In genomic region chr2:17861765-17862495, GRCm38 (mm10) we compare ENCODE assay signal across 9 mouse cellular contexts.
DNase-seq lines count a peak whose midpoint lies in the region; ATAC-seq and TF ChIP-seq lines count a peak whose summit lies in the region.
"Had no signal": no experiment of that assay in that cellular context is flagged by ENCODE, and none has a peak within 500 bp of the region (broad histone marks: within the 10 kb centered on the region; RNA-seq: fewer than 3 reads in every experiment).

No protein-coding gene starts in this region.

- ATAC-seq in heart, embryonic 12.5 days (ENCODE audit: insufficient number of reproducible peaks, low FRiP score), result no peak
- peak; percentile 55; the same call in 1 of the 2 replicates for ATAC-seq in forebrain, embryonic 15.5 days (replicated peaks)

- peaks cover 19% of the 10 kb centered on the region for H3K4me1 ChIP-seq in heart, embryonic 12.5 days (replicated peaks)
- peaks cover 2 to 26% of the 10 kb centered on the region in 2 experiments; a peak in 2 of 4 replicates for H3K4me1 ChIP-seq in CH12.LX (ENCODE audit: control insufficient read depth in 1 of 2, insufficient read depth in 2 of 2)
- peaks cover 17% of the 10 kb centered on the region for H3K4me1 ChIP-seq in forebrain, embryonic 15.5 days
- H3K4me1 ChIP-seq in midbrain, embryonic 10.5 days, result peaks cover 38% of the 10 kb centered on the region

- TF ChIP-seq POLR2A in CH12.LX (IDR thresholded peaks at IDR 0.05; ENCODE audit: low read depth, low read length), result no peak

- H3K27ac ChIP-seq in heart, embryonic 12.5 days (ENCODE audit: poor library complexity, severe bottlenecking), result no peak overlapping the region
- no peak overlapping the region for H3K27ac ChIP-seq in CH12.LX (ENCODE audit: insufficient read depth, low read depth)
- no peak overlapping the region for H3K27ac ChIP-seq in forebrain, embryonic 15.5 days (replicated peaks)
- no peak overlapping the region for H3K27ac ChIP-seq in midbrain, embryonic 10.5 days (replicated peaks)

- no peaks in the 10 kb centered on the region for H3K79me2 ChIP-seq in CH12.LX (replicated peaks; ENCODE audit: control insufficient read depth, extremely low read depth, insufficient read depth, poor library complexity, severe bottlenecking)

- dilution Hi-C loops in CH12.LX (cut with MboI; ENCODE audit: extremely low pct_ligation_motif_present, extremely low pct_unique_long_range_greater_than_20kb, low sequenced_read_pairs), result no loop called here

- peak overlapping the region; percentile 62 for H3K4me2 ChIP-seq in heart, embryonic 12.5 days
- H3K4me2 ChIP-seq in CH12.LX (ENCODE audit: insufficient read depth, low read depth, poor library complexity, severe bottlenecking), result peak overlapping the region; percentile 69
- H3K4me2 ChIP-seq in forebrain, embryonic 15.5 days (replicated peaks), result peak overlapping the region; percentile 37

- no peak for TF ChIP-seq EP300 in CH12.LX (IDR thresholded peaks at IDR 0.05; ENCODE audit: low read length)

- no peak for TF ChIP-seq CTCF in CH12.LX (conservative IDR thresholded peaks at IDR 0.05 in 1 of 2, IDR thresholded peaks at IDR 0.05 in 1 of 2; ENCODE audit: low read depth in 2 of 2, low read length in 2 of 2)

- H3K27me3 ChIP-seq in heart, embryonic 12.5 days (replicated peaks), result peaks cover 5% of the 10 kb centered on the region; the same call in 1 of the 2 replicates
- H3K27me3 ChIP-seq in CH12.LX (replicated peaks), result no peaks in the 10 kb centered on the region
- no peaks in the 10 kb centered on the region for H3K27me3 ChIP-seq in forebrain, embryonic 15.5 days
- H3K27me3 ChIP-seq in midbrain, embryonic 10.5 days (ENCODE audit: low read depth, poor library complexity, severe bottlenecking), result peaks cover 25% of the 10 kb centered on the region

- H3K9ac ChIP-seq in heart, embryonic 12.5 days, result no peak overlapping the region
- H3K9ac ChIP-seq in CH12.LX (ENCODE audit: insufficient read depth, low read depth), result no peak overlapping the region; the same call in 1 of the 2 replicates
- no peak overlapping the region; the same call in 1 of the 2 replicates for H3K9ac ChIP-seq in forebrain, embryonic 15.5 days (replicated peaks)

- TF ChIP-seq RAD21 in CH12.LX (IDR thresholded peaks at IDR 0.05; ENCODE audit: low read depth, low read length), result no peak

- intact Hi-C loops in heart, postnatal 36 days (cut with DNase I), result no loop called here

- WGBS in heart, embryonic 12.5 days, result 8% methylated on average over 10 of the region's 10 CpGs
- 13% methylated on average over 10 of the region's 10 CpGs for WGBS in forebrain, embryonic 15.5 days
- 14% methylated on average over 10 of the region's 10 CpGs for WGBS in midbrain, embryonic 10.5 days

- H3K4me3 ChIP-seq in heart, embryonic 12.5 days, result peak overlapping the region; percentile 37
- peak overlapping the region in 1 of 3 experiments; percentile 13 for H3K4me3 ChIP-seq in CH12.LX (replicated peaks in 1 of 3; ENCODE audit: low read depth in 2 of 3, low read length in 2 of 3, poor library complexity in 1 of 3)
- H3K4me3 ChIP-seq in forebrain, embryonic 15.5 days, result peak overlapping the region; percentile 21
- peak overlapping the region; percentile 38 for H3K4me3 ChIP-seq in midbrain, embryonic 10.5 days

- H3K36me3 ChIP-seq in heart, embryonic 12.5 days, result no peaks in the 10 kb centered on the region
- H3K36me3 ChIP-seq in CH12.LX (replicated peaks in 1 of 2; ENCODE audit: control insufficient read depth in 1 of 2, insufficient read depth in 1 of 2, low read length in 1 of 2), result no peaks in the 10 kb centered on the region
- no peaks in the 10 kb centered on the region for H3K36me3 ChIP-seq in forebrain, embryonic 15.5 days
- no peaks in the 10 kb centered on the region for H3K36me3 ChIP-seq in midbrain, embryonic 10.5 days

- in situ Hi-C loops in CH12.LX (cut with MboI; ENCODE audit: low pct_ligation_motif_present, low pct_unique_long_range_greater_than_20kb, low sequenced_read_pairs), result no loop called here

- no peaks in the 10 kb centered on the region for H3K9me3 ChIP-seq in heart, embryonic 12.5 days (replicated peaks)
- no peaks in the 10 kb centered on the region for H3K9me3 ChIP-seq in CH12.LX (replicated peaks; ENCODE audit: low read length)
- no peaks in the 10 kb centered on the region for H3K9me3 ChIP-seq in forebrain, embryonic 15.5 days
- H3K9me3 ChIP-seq in midbrain, embryonic 10.5 days (replicated peaks), result no peaks in the 10 kb centered on the region

- DNase-seq in heart, postnatal 36 days, result no peak
- peak; percentile 11 for DNase-seq in CH12.LX (ENCODE audit: extremely low read depth)
- peak; percentile 36 for DNase-seq in midbrain, embryonic 10.5 days (ENCODE audit: low spot score)
- no peak for DNase-seq in left cerebral cortex, adult 8-10 months (ENCODE audit: low spot score in 2 of 2)
- DNase-seq in right cerebral cortex, postnatal 4 days, result no peak
- DNase-seq in layer of hippocampus, adult 18-20 months (ENCODE audit: low spot score in 2 of 2), result no peak
- DNase-seq: lung, postnatal 10 days had no signal

TF ChIP-seq in CH12.LX, 34 proteins besides CTCF, POLR2A, EP300 and RAD21:
- TF ChIP-seq ZMIZ1 (IDR thresholded peaks at IDR 0.05; ENCODE audit: low read depth, low read length), result no peak
- TF ChIP-seq MAFK (IDR thresholded peaks at IDR 0.05; ENCODE audit: insufficient replicate concordance, low read length), result no peak
- no peak for TF ChIP-seq E2F4 (IDR thresholded peaks at IDR 0.05; ENCODE audit: insufficient replicate concordance, low read depth, low read length)
- TF ChIP-seq BHLHE40 (IDR thresholded peaks at IDR 0.05; ENCODE audit: low read depth, low read length), result peak; percentile 67
- TF ChIP-seq ZNF384 (IDR thresholded peaks at IDR 0.05; ENCODE audit: low read depth, low read length), result no peak
- no peak for TF ChIP-seq MYC (IDR thresholded peaks at IDR 0.05; ENCODE audit: low read depth, low read length)
- no peak for TF ChIP-seq ELF1 (IDR thresholded peaks at IDR 0.05; ENCODE audit: low read depth, low read length)
- no peak for TF ChIP-seq KAT2A (IDR thresholded peaks at IDR 0.05; ENCODE audit: insufficient replicate concordance, low read length)
- 0 out of 2 replicates have a peak, but pooled peaks have one; percentile 41 for TF ChIP-seq MAX (IDR thresholded peaks at IDR 0.05; ENCODE audit: low read length)

Comparison
In these comparisons a context has a peak if more than half of its experiments do, and no peak if none do; other contexts are left out.
1. DNase-seq: peak in CH12.LX (single experiment) and midbrain, embryonic 10.5 days (single experiment); none in heart, postnatal 36 days (0 of 2), left cerebral cortex, adult 8-10 months (0 of 2), right cerebral cortex, postnatal 4 days (single experiment) and layer of hippocampus, adult 18-20 months (0 of 2).
2. Peak in every context shown above with its lines, with median percentiles within 50 percentile points of each other: H3K4me2 ChIP-seq.